Mouse (Mus musculus) spleen, postnatal 36 days (tissue): ENCODE data around the gene Csrp3.

Experiments
- DNase-seq, 2 experiments: peaks; one replicate each; pipeline ENCODE4 v3.0.0; 2022; ENCODE audit warnings: low spot score in 2 of 2, mixed read lengths in 1 of 2

Csrp3 gene

GRCm38 (mm10) chr7:48867576-48867975 lies 19.7 kb upstream of the Csrp3 start:
- DNase-seq, result peak; percentile 6 to 11

- no peak for DNase-seq
Observed at GRCm38 (mm10) chr7:48864671-48865458, 17.0 kb upstream of the Csrp3 start.

- DNase-seq, result no peak
Observed at GRCm38 (mm10) chr7:48864199-48864598, 16.4 kb upstream of the Csrp3 start.

GRCm38 (mm10) chr7:48861796-48862195 lies 14.0 kb upstream of the Csrp3 start:
- DNase-seq, result no peak

- DNase-seq, result no peak
Observed at GRCm38 (mm10) chr7:48860948-48861347, 13.1 kb upstream of the Csrp3 start.

- no peak for DNase-seq
Observed at GRCm38 (mm10) chr7:48859362-48859761, 11.5 kb upstream of the Csrp3 start.

GRCm38 (mm10) chr7:48858257-48858656 lies 10.4 kb upstream of the Csrp3 start:
- DNase-seq, result no peak

GRCm38 (mm10) chr7:48855461-48855860 lies 7.6 kb upstream of the Csrp3 start:
- DNase-seq, result no peak

- DNase-seq, result no peak
Observed at GRCm38 (mm10) chr7:48853496-48853895, 5.7 kb upstream of the Csrp3 start.

- no peak for DNase-seq
Observed at GRCm38 (mm10) chr7:48851529-48852104, 3.8 kb upstream of the Csrp3 start.

- DNase-seq, result no peak
Observed at GRCm38 (mm10) chr7:48846755-48847154, 1.1 kb downstream of the Csrp3 start.

- DNase-seq, result no peak
Observed at GRCm38 (mm10) chr7:48845213-48845973, 2.4 kb downstream of the Csrp3 start.

- DNase-seq, result no peak
Observed at GRCm38 (mm10) chr7:48843541-48843940, 4.3 kb downstream of the Csrp3 start.

- no peak for DNase-seq
Observed at GRCm38 (mm10) chr7:48842353-48842752, 5.5 kb downstream of the Csrp3 start.

- no peak for DNase-seq
Observed at GRCm38 (mm10) chr7:48841538-48841937, 6.3 kb downstream of the Csrp3 start.

- DNase-seq, result no peak
Observed at GRCm38 (mm10) chr7:48840545-48840944, 7.3 kb downstream of the Csrp3 start.

GRCm38 (mm10) chr7:48838434-48838833 lies 9.4 kb downstream of the Csrp3 start:
- DNase-seq, result no peak

GRCm38 (mm10) chr7:48836949-48837348 lies 10.9 kb downstream of the Csrp3 start:
- DNase-seq, result no peak

GRCm38 (mm10) chr7:48834989-48835626 lies 12.7 kb downstream of the Csrp3 start:
- DNase-seq, result no peak

- DNase-seq, result no peak
Observed at GRCm38 (mm10) chr7:48834371-48834970, 13.4 kb downstream of the Csrp3 start.

GRCm38 (mm10) chr7:48832735-48833134 lies 15.1 kb downstream of the Csrp3 start:
- DNase-seq, result no peak

GRCm38 (mm10) chr7:48830395-48830794 lies 17.4 kb downstream of the Csrp3 start:
- no peak for DNase-seq
